Mouse (Mus musculus) kidney, postnatal 0 days (tissue): ENCODE measurements around the gene Tmem42. TPM values are rescaled to one million over a fixed set of nuclear protein-coding genes. Genes with fewer than 3 reads are reported as not detected.

Experiments used
- ATAC-seq: fragments of 200-750 bp; cut with Nextera tagmentation; replicated peaks from 2 replicates; pipeline ENCODE4 v1.8.0; 2017; ENCODE audit warnings: low read depth, moderate number of reproducible peaks, moderate TSS enrichment, moderate library complexity; ENCODE audit not compliant: low FRiP score
- DNase-seq: peaks from one replicate; pipeline ENCODE4 v3.0.0-alpha.2; 2016; ENCODE audit warnings: low spot score
- H3K27ac ChIP-seq: fragments of 300-500 bp; sonication (generic); 2 replicates; pipeline ENCODE4 v1.5.1; 2014; ENCODE audit warnings: mild to moderate bottlenecking
- H3K27me3 ChIP-seq: fragments of 300-500 bp; sonication (generic); 2 replicates; pipeline ENCODE4 v1.6.1; 2014; ENCODE audit warnings: low read length, mixed read lengths; ENCODE audit not compliant: insufficient read depth
- H3K36me3 ChIP-seq: fragments of 300-500 bp; sonication (generic); 2 replicates; pipeline ENCODE4 v1.6.1; 2014; ENCODE audit warnings: low read length, mixed read lengths; ENCODE audit not compliant: insufficient read depth
- H3K4me1 ChIP-seq: fragments of 300-500 bp; sonication (generic); replicated peaks from 2 replicates; pipeline ENCODE4 v1.6.1; 2014; ENCODE audit warnings: antibody characterized with exemption, low read length, mixed read lengths; ENCODE audit not compliant: insufficient read depth
- H3K4me2 ChIP-seq: fragments of 300-500 bp; sonication (generic); 2 replicates; pipeline ENCODE4 v1.6.1; 2014; ENCODE audit warnings: mild to moderate bottlenecking, low read length, moderate library complexity, mixed read lengths
- H3K4me3 ChIP-seq: fragments of 300-500 bp; sonication (generic); replicated peaks from 2 replicates; pipeline ENCODE4 v1.5.1; 2014; ENCODE audit warnings: low read depth, low read length
- H3K9ac ChIP-seq: fragments of 300-500 bp; sonication (generic); 2 replicates; pipeline ENCODE4 v1.6.1; 2014; ENCODE audit warnings: low read depth, low read length
- H3K9me3 ChIP-seq: fragments of 300-500 bp; sonication (generic); replicated peaks from 2 replicates; pipeline ENCODE4 v1.6.1; 2016; ENCODE audit warnings: low read length, inconsistent platforms, mixed read lengths
- CTCF ChIP-seq: IDR thresholded peaks from 2 replicates; pipeline ENCODE4 v1.5.1; 2016; ENCODE audit warnings: antibody characterized with exemption, low read depth, mild to moderate bottlenecking, moderate library complexity
- WGBS: fragments of 180-500 bp; shearing (Covaris S2); extraction: QIAGEN DNeasy Blood & Tissue Kit; methylation state at CpG from one replicate; pipeline ENCODE4 v1.1.7; 2014; 5-methylcytosine and 5-hydroxymethylcytosine counted together
- polyA plus RNA-seq: library from polyadenylated mRNA; unstranded; fragments of >200 nt; fragmentation: Nextera tagmentation; extraction: Ambion mirVana; gene quantifications from 2 replicates; pipeline ENCODE4 v1.2.1, GENCODE M21; 2015

The Tmem42 gene
- polyA plus RNA-seq, result 34.2 and 35.6 TPM in 2 replicates

GRCm38 (mm10) chr9:123020995-123021631 is at the start of gene Tmem42:
TSS of gene Tmem42 (plus strand) at chr9:123021326.
- 0 out of 2 replicates have a peak, but pooled peaks cover under 1% of the 10 kb centered on the region for H3K36me3 ChIP-seq
- peak within 1 kb of the TSS; percentile 77 for H3K4me2 ChIP-seq
- H3K27ac ChIP-seq, result peak within 1 kb of the TSS; percentile 79
- ATAC-seq, result peak; percentile 99
- under 1% methylated on average over 51 of the region's 69 CpGs for WGBS
- DNase-seq, result peak; percentile 95
- H3K9me3 ChIP-seq, result no peaks in the 10 kb centered on the region
- peaks cover 3% of the 10 kb centered on the region; the same call in 1 of the 2 replicates for H3K4me1 ChIP-seq
- no peak for TF ChIP-seq CTCF
- no peaks in the 10 kb centered on the region for H3K27me3 ChIP-seq
- peak within 1 kb of the TSS; percentile 80 for H3K9ac ChIP-seq
- H3K4me3 ChIP-seq, result peak within 1 kb of the TSS; percentile 68

DNA sequence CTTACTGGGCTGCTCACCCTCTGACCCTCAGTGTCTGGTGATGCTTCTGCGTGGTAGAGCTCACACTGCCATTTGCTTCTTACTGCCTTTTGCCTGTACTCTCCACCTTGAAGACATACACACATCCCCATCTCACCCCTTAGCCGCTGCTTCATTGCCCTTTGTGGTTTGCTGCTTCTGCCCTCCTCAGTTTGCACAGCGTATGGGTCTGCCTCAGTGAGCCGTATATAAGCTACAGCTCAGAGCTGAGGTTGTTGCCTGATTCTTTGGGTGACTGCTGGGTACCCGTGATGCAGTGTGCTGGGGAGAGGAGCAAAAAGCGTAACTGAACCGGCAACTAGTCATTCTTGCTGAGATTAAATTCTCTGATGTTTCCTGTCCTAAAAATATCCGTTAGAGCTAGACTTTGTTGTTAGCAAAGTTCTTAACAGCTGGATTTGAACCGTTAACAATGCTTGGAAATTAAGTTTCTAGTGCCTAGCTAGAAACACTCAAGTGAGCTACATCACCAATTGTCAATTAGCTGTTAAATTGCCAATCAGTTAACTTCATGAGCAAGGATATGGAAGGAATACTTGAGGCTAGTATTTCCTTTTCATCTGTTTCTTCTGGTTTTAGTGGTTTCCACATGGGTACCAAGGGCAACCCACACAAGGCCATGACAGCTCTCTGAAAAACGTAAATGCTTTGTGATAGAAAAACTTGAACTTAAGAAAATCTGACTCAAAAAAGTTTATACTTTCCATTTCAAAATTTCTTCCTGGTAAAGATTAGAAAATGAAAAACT is 22.5 kb upstream of the Tmem42 start:
- WGBS, result 90% methylated on average over 10 of the region's 10 CpGs
- peaks cover 37% of the 10 kb centered on the region; the same call in 1 of the 2 replicates for H3K36me3 ChIP-seq

DNA sequence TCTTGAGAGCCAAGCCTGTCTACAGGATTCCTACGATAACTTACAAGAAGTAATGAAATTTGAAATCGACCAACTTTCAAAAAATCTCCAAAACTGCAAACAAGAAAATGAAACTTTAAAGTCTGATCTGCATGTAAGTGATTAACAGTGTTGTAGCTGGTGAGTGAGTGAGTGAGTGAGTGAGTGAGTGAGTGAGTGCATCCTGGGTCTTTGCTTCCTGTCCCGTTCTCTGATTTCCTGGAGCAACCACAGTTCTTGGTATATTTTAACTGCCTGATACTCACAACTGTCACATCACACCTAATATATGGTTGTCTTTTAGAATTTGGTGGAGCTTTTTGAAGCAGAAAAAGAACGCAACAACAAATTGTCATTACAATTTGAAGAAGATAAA is 21.9 kb upstream of the Tmem42 start:
- Histone ChIP-seq H3K9me3 (no peaks in the 10 kb centered on the region), H3K4me1 (no peaks in the 10 kb centered on the region), H3K9ac (no peak overlapping the region), H3K4me2 (no peak overlapping the region), H3K36me3 (peaks cover 41% of the 10 kb centered on the region; the same call in 1 of the 2 replicates), H3K27ac (no peak overlapping the region), H3K4me3 (no peak overlapping the region), H3K27me3 (no peaks in the 10 kb centered on the region)
- TF ChIP-seq CTCF, result no peak
- DNase-seq (no peak), ATAC-seq (no peak)
- 94% methylated on average over 4 of the region's 4 CpGs for WGBS

More for the DNA sequence above, 22.5 kb upstream of the Tmem42 start:
- no peaks in the 10 kb centered on the region for H3K4me1 ChIP-seq
- H3K4me3 ChIP-seq, result no peak overlapping the region
- no peak overlapping the region for H3K27ac ChIP-seq
- no peak for TF ChIP-seq CTCF
- H3K27me3 ChIP-seq, result no peaks in the 10 kb centered on the region
- no peak overlapping the region for H3K9ac ChIP-seq
- H3K9me3 ChIP-seq, result no peaks in the 10 kb centered on the region
- ATAC-seq (no peak), DNase-seq (no peak)
- H3K4me2 ChIP-seq, result no peak overlapping the region

DNA sequence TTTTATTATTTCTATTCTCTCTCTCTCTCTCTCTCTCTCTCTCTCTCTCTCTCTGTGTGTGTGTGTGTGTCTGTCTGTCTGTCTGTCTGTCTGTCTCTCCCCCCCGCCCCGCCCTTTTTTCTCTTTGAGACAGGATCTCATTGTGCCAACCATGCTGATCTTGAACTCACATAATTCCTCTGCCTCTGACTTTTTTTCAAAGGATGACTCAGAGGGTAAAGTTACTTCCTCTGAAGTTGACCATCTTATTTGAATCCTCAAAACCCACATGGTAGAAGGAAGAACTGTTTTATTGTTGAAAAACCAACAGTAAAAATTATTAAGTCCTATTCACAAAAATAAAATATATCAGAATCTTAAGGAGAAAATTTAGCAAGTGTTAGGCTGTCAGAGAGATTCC is 16.4 kb upstream of the Tmem42 start:
- no peak for ATAC-seq
- Histone ChIP-seq H3K4me3 (no peak overlapping the region), H3K36me3 (peaks cover 37% of the 10 kb centered on the region), H3K27ac (no peak overlapping the region), H3K9ac (no peak overlapping the region), H3K27me3 (no peaks in the 10 kb centered on the region), H3K4me2 (no peak overlapping the region), H3K9me3 (no peaks in the 10 kb centered on the region), H3K4me1 (no peaks in the 10 kb centered on the region)
- no peak for DNase-seq
- 97% methylated on average over 2 of the region's 2 CpGs for WGBS
- TF ChIP-seq CTCF, result no peak

- 76% methylated on average over 6 of the region's 6 CpGs for WGBS
These were observed 15.1 kb upstream of the Tmem42 start for GRCm38 (mm10) chr9:123006071-123006470.

GRCm38 (mm10) chr9:123021636-123022379 is 682 bp downstream of the Tmem42 start:
- Histone ChIP-seq H3K4me1 (peaks cover 3% of the 10 kb centered on the region; the same call in 1 of the 2 replicates), H3K27ac (no peak overlapping the region), H3K4me2 (peak overlapping the region; percentile 77), H3K9ac (peak overlapping the region; percentile 80; the same call in 1 of the 2 replicates), H3K27me3 (no peaks in the 10 kb centered on the region), H3K4me3 (peak overlapping the region; percentile 68), H3K9me3 (no peaks in the 10 kb centered on the region), H3K36me3 (no peaks in the 10 kb centered on the region)
- WGBS, result 37% methylated on average over 18 of the region's 24 CpGs
- DNase-seq, result peak; percentile 34
- TF ChIP-seq CTCF, result no peak
- no peak for ATAC-seq

More at GRCm38 (mm10) chr9:123006071-123006470, 15.1 kb upstream of the Tmem42 start:
- no peaks in the 10 kb centered on the region for H3K9me3 ChIP-seq
- no peak for ATAC-seq
- no peak overlapping the region for H3K4me3 ChIP-seq
- peak; percentile 37 for DNase-seq
- H3K4me2 ChIP-seq, result no peak overlapping the region
- peak; percentile 55; the same call in 1 of the 2 replicates for TF ChIP-seq CTCF
- no peaks in the 10 kb centered on the region for H3K4me1 ChIP-seq
- peaks cover 34% of the 10 kb centered on the region for H3K36me3 ChIP-seq
- no peak overlapping the region for H3K27ac ChIP-seq
- H3K27me3 ChIP-seq, result no peaks in the 10 kb centered on the region
- no peak overlapping the region for H3K9ac ChIP-seq
